Mouse (Mus musculus) myocyte (in vitro differentiated cells): ENCODE data around the gene Rilpl1.

Experiments
- E2F4 ChIP-seq: IDR thresholded peaks from one replicate; pipeline ENCODE4 v1.6.1; 2011; ENCODE audit warnings: mild to moderate bottlenecking, control low read depth, moderate library complexity; ENCODE audit not compliant: insufficient read depth
- MAX ChIP-seq: IDR thresholded peaks from one replicate; pipeline ENCODE4 v1.6.1; 2011; ENCODE audit warnings: low read depth, mild to moderate bottlenecking, control low read depth
- MYOD1 ChIP-seq, 3 experiments: IDR thresholded peaks; one replicate each; pipeline ENCODE4 v1.6.1; 2011; ENCODE audit warnings: control low read depth in 2 of 3, low read depth in 2 of 3, mild to moderate bottlenecking in 2 of 3, moderate library complexity in 1 of 3; ENCODE audit not compliant: insufficient read length in 2 of 3, control insufficient read depth in 1 of 3
- POLR2A ChIP-seq: IDR thresholded peaks from one replicate; pipeline ENCODE4 v1.6.1; 2011; ENCODE audit warnings: low read depth, mild to moderate bottlenecking, control low read depth, moderate library complexity; ENCODE audit not compliant: insufficient read length
- TCF12 ChIP-seq: IDR thresholded peaks from one replicate; pipeline ENCODE4 v1.6.1; 2011; ENCODE audit warnings: mild to moderate bottlenecking, control low read depth; ENCODE audit not compliant: poor library complexity, insufficient read depth, severe bottlenecking
- TCF3 ChIP-seq: IDR thresholded peaks from one replicate; pipeline ENCODE4 v1.6.1; 2011; ENCODE audit warnings: low read depth, control low read depth; ENCODE audit not compliant: insufficient read length

DNA sequence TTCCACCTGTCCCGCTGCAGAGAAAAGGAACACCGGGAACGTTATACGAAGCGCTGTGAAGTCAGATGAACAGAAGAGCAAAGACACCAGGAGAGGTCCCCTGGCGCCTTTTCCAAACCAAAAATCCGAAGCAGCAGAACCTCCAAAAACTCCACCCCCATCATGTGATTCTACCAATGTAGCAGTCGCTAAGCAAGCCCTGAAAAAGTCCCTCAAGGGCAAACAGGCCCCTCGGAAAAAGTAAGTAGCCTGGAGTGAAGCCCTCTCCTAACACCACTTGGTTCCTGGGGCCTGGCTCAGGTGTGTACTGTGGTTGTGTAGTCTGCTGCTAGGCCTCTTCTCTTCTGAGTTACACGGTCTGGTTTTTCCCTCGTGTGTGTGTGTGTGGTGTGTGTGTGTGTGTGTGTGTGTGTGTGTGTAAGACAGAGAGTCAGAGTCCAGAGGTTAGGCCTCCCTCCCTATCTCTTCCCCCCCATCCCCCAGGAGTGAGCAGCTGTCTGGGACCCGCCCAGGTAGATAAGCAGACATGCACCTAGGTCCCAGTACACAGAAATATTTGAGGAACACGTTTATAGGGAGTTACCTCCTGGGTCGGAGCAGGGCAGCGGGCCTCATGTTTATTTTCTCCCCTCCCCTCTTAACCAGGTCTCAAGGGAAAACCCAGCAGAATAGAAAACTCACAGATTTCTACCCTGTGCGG, 80.4 kb downstream of the Rilpl1 start:
- TF ChIP-seq POLR2A, result no peak
- TF ChIP-seq MAX, result no peak
- no peak for TF ChIP-seq E2F4
- TF ChIP-seq TCF3, result no peak
- TF ChIP-seq TCF12, result no peak
- TF ChIP-seq MYOD1 (IDR thresholded peaks at IDR 0.05; ENCODE audit: control insufficient read depth in 1 of 3, insufficient read length in 2 of 3, low read depth in 2 of 3), result no peak
